ENCODE assay signal across 1 mouse cellular context in the genomic region with DNA sequence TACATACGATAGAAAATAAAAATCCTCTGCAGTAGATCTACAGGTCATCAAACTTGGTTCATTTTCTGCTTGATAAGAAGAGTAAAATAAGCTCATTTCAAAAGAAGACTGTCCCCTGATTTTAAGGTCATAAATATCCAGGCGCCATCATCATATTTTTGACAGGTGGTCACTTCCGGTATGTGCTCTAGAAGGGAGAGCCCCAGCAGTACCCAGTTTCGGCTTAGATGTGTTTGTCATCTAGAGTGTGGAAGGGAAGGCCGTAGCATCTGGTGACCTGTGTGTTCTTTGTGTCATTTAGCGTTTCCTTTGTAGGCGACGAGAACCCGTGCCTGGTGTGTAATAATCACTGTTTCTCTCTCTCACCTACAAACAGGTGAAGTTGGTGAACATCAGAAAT.
TF ChIP-seq lines count a peak whose summit lies in the region.

No protein-coding gene starts in this region.

TF ChIP-seq in CH12.LX, 34 proteins besides CTCF, POLR2A, EP300 and RAD21 (continued from another document):
- no peak for TF ChIP-seq TBP (conservative IDR thresholded peaks at IDR 0.05; ENCODE audit: low read depth, low read length)
- TF ChIP-seq BHLHE40 (IDR thresholded peaks at IDR 0.05; ENCODE audit: low read depth, low read length): peak; percentile 51
- TF ChIP-seq HCFC1 (IDR thresholded peaks at IDR 0.05; ENCODE audit: low read depth, low read length): no peak
